Mouse (Mus musculus) MEL (cell line): ENCODE measurements around the gene Dchs2. TPM values are rescaled to one million over a fixed set of nuclear protein-coding genes. Genes with fewer than 3 reads are reported as not detected.
"Not testable (repeated sequence)": the region's sequence is repeated elsewhere in the genome, so short reads cannot be mapped to it uniquely, and the experiment has no call there.

Source experiments
- DNase-seq: peaks from one replicate; pipeline ENCODE4 v3.0.0; 2011; ENCODE audit warnings: low read depth, low spot score
- H3K27ac ChIP-seq: 2 replicates; pipeline ENCODE4 v1.5.1; 2012; ENCODE audit warnings: low read depth, mild to moderate bottlenecking, control low read depth, low read length, moderate library complexity; ENCODE audit not compliant: control insufficient read depth
- H3K27me3 ChIP-seq, 2 experiments: fragments of 150-350 bp in 1 of 2; sonication (generic) in 1 of 2; 2 replicates each; pipeline ENCODE4 v1.6.1; 2012; ENCODE audit warnings: low read length in 2 of 2, mild to moderate bottlenecking in 2 of 2, improper control_type of control experiment in 1 of 2, moderate library complexity in 1 of 2; ENCODE audit not compliant: insufficient read depth in 2 of 2, control insufficient read depth in 1 of 2
- H3K36me3 ChIP-seq, 2 experiments: 2 replicates each; pipeline ENCODE4 v1.6.1; 2012 to 2014; ENCODE audit warnings: low read length in 2 of 2, improper control_type of control experiment in 1 of 2, inconsistent platforms in 1 of 2, mild to moderate bottlenecking in 1 of 2; ENCODE audit not compliant: insufficient read depth in 2 of 2, control insufficient read depth in 1 of 2
- H3K4me1 ChIP-seq, 2 experiments: fragments of 150-350 bp in 1 of 2; sonication (generic) in 1 of 2; 2 replicates each; pipeline ENCODE4 v1.6.1; 2012; ENCODE audit warnings: low read length in 2 of 2, improper control_type of control experiment in 1 of 2, mild to moderate bottlenecking in 1 of 2; ENCODE audit not compliant: insufficient read depth in 2 of 2, control insufficient read depth in 1 of 2
- H3K4me3 ChIP-seq, 2 experiments: fragments of 150-350 bp in 1 of 2; sonication (generic) in 1 of 2; 2 replicates each; pipeline ENCODE4 v1.5.1; 2012; ENCODE audit warnings: low read depth in 2 of 2, low read length in 2 of 2, mild to moderate bottlenecking in 2 of 2, moderate library complexity in 2 of 2, control low read depth in 1 of 2, improper control_type of control experiment in 1 of 2; ENCODE audit not compliant: control insufficient read depth in 1 of 2, insufficient read depth in 1 of 2
- H3K79me2 ChIP-seq: 2 replicates; pipeline ENCODE4 v1.6.1; 2012; ENCODE audit warnings: mild to moderate bottlenecking, low read length, moderate library complexity; ENCODE audit not compliant: control insufficient read depth, poor library complexity, insufficient read depth
- H3K9ac ChIP-seq: 2 replicates; pipeline ENCODE4 v1.6.1; 2012; ENCODE audit warnings: low read depth, mild to moderate bottlenecking, control low read depth, low read length, moderate library complexity; ENCODE audit not compliant: control insufficient read depth, poor library complexity, severe bottlenecking
- H3K9me3 ChIP-seq: fragments of 150-350 bp; sonication (generic); replicated peaks from 2 replicates; pipeline ENCODE4 v1.6.1; 2012; ENCODE audit warnings: mild to moderate bottlenecking, low read length, improper control_type of control experiment, moderate library complexity; ENCODE audit not compliant: insufficient read depth
- CHD2 ChIP-seq: IDR thresholded peaks from 2 replicates; pipeline ENCODE4 v1.6.1; 2011; ENCODE audit warnings: low read length, improper control_type of control experiment
- ELF1 ChIP-seq: IDR thresholded peaks from 2 replicates; pipeline ENCODE4 v1.6.1; 2014; ENCODE audit warnings: low read depth, mild to moderate bottlenecking, inconsistent platforms, low read length, improper control_type of control experiment, moderate library complexity
- EP300 ChIP-seq, 2 experiments: IDR thresholded peaks; 2 replicates each; pipeline ENCODE4 v1.6.1; 2011; ENCODE audit warnings: improper control_type of control experiment in 2 of 2, low read length in 2 of 2, low read depth in 1 of 2, mild to moderate bottlenecking in 1 of 2
- ETS1 ChIP-seq: IDR thresholded peaks from 2 replicates; pipeline ENCODE4 v1.6.1; 2012; ENCODE audit warnings: low read depth, mild to moderate bottlenecking, inconsistent platforms, low read length, improper control_type of control experiment, moderate library complexity
- GABPA ChIP-seq: IDR thresholded peaks from 2 replicates; pipeline ENCODE4 v1.6.1; 2012; ENCODE audit warnings: low read depth, mild to moderate bottlenecking, inconsistent platforms, low read length, improper control_type of control experiment, moderate library complexity
- GATA1 ChIP-seq: IDR thresholded peaks from 2 replicates; pipeline ENCODE4 v1.6.1; 2011; ENCODE audit warnings: low read depth, low read length, improper control_type of control experiment
- MAFK ChIP-seq: IDR thresholded peaks from 2 replicates; pipeline ENCODE4 v1.6.1; 2011; ENCODE audit warnings: low read depth, mild to moderate bottlenecking, low read length, improper control_type of control experiment, borderline replicate concordance
- MAX ChIP-seq: IDR thresholded peaks from 2 replicates; pipeline ENCODE4 v1.6.1; 2011; ENCODE audit warnings: low read length, improper control_type of control experiment
- MAZ ChIP-seq: IDR thresholded peaks from 2 replicates; pipeline ENCODE4 v1.6.1; 2012; ENCODE audit warnings: low read depth, mild to moderate bottlenecking, inconsistent platforms, low read length, improper control_type of control experiment
- MEF2A ChIP-seq: IDR thresholded peaks from 2 replicates; pipeline ENCODE4 v1.6.1; 2014; ENCODE audit warnings: low read depth, mild to moderate bottlenecking, inconsistent platforms, low read length, improper control_type of control experiment; ENCODE audit not compliant: poor library complexity, insufficient replicate concordance, severe bottlenecking; ENCODE audit errors: extremely low read depth
- MXI1 ChIP-seq: IDR thresholded peaks from 2 replicates; pipeline ENCODE4 v1.6.1; 2011; ENCODE audit warnings: mild to moderate bottlenecking, low read depth, low read length, improper control_type of control experiment
- NELFE ChIP-seq: IDR thresholded peaks from 2 replicates; pipeline ENCODE4 v1.6.1; 2011; ENCODE audit warnings: low read depth, low read length, improper control_type of control experiment
- POLR2AphosphoS2 ChIP-seq: IDR thresholded peaks from 2 replicates; pipeline ENCODE4 v1.6.1; 2011; ENCODE audit warnings: low read length, improper control_type of control experiment
- POLR2AphosphoS5 ChIP-seq: IDR thresholded peaks from 2 replicates; pipeline ENCODE4 v1.6.1; 2012; ENCODE audit warnings: low read depth, borderline replicate concordance, mild to moderate bottlenecking, inconsistent platforms, low read length, moderate library complexity, mixed read lengths
- RAD21 ChIP-seq: IDR thresholded peaks from 2 replicates; pipeline ENCODE4 v1.6.1; 2011; ENCODE audit warnings: mild to moderate bottlenecking, low read depth, low read length, improper control_type of control experiment
- SIN3A ChIP-seq: IDR thresholded peaks from 2 replicates; pipeline ENCODE4 v1.6.1; 2012; ENCODE audit warnings: low read length, improper control_type of control experiment, inconsistent platforms
- TAL1 ChIP-seq: IDR thresholded peaks from 2 replicates; pipeline ENCODE4 v1.6.1; 2012; ENCODE audit warnings: mild to moderate bottlenecking, inconsistent platforms, low read length, moderate library complexity, mixed read lengths
- USF1 ChIP-seq: IDR thresholded peaks from 2 replicates; pipeline ENCODE4 v1.6.1; 2014; ENCODE audit warnings: low read depth, mild to moderate bottlenecking, inconsistent platforms, low read length, improper control_type of control experiment, moderate library complexity
- USF2 ChIP-seq, 2 experiments: IDR thresholded peaks; 2 replicates each; pipeline ENCODE4 v1.6.1; 2011 to 2012; ENCODE audit warnings: improper control_type of control experiment in 2 of 2, low read length in 2 of 2, borderline replicate concordance in 1 of 2, inconsistent platforms in 1 of 2, low read depth in 1 of 2, mild to moderate bottlenecking in 1 of 2; ENCODE audit not compliant: insufficient read depth in 1 of 2
- polyA plus RNA-seq, 2 experiments: library from polyadenylated mRNA; stranded (reverse) in 1 of 2; unstranded in 1 of 2; fragments of >175 nt in 1 of 2; fragments of >200 nt in 1 of 2; gene quantifications; 2 replicates each; pipeline versions ENCODE4 v1.2.1 to v1.2.4; 2012; ENCODE audit warnings: low replicate concordance in 2 of 2, low read depth in 1 of 2; ENCODE audit not compliant: insufficient read length in 2 of 2, insufficient read depth in 1 of 2, missing spikeins in 1 of 2
- total RNA-seq: library from RNA; depleted of rRNA; stranded (reverse); fragments of 300-350 nt; gene quantifications from 2 replicates; pipeline ENCODE4 v1.2.3, GENCODE M21; 2012

The Dchs2 gene
- total and polyA plus RNA-seq, 3 experiments = not detected

DNA sequence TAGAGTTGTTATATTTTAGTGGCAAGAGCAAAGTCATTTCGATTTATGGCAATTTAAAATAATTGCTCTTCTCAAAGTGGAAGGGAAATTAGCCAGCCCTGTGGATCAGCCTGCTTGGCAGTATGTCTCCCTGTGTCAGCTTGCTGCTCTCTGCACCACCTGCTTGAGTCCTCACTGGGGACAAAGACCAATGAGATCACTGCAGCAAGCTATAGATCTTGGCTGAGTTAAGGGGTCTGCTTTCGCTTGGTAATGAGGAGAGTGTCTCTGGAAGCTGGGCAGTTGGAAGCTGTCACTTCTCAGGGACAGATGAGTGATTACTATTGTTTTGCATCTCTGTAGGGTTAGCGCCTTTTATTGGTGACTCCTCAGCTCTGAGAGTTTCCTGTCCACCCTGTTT lies 14.9 kb upstream of the Dchs2 start:
- Histone ChIP-seq H3K36me3 (no peaks in the 10 kb centered on the region), H3K4me1 (no peaks in the 10 kb centered on the region), H3K79me2 (no peaks in the 10 kb centered on the region), H3K9ac (no peak overlapping the region), H3K9me3 (no peaks in the 10 kb centered on the region), H3K4me3 (no peak overlapping the region), H3K27ac (no peak overlapping the region), H3K27me3 (no peaks in the 10 kb centered on the region)
- DNase-seq = no peak
- TF ChIP-seq ETS1 (no peak), GATA1 (no peak), RAD21 (no peak), MAZ (no peak)

DNA sequence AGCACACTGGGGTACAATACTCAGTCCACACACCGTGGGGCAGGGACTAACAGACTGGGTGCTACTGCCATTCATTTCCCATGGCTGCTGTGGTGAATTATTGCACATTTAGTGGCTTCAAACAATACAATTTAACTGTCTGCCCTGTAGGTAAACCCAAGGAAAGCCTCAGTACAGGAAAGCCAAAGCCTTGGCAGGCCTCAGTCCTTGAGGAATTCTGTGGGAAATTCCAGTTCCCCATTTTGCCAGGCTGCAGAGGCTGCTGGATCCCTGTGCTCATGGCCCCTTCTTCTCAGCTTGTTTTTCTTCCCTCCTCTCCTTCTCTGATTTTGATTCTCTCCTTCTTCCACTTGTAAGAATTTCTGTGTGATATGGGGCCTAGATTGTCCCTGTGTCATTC lies 12.8 kb upstream of the Dchs2 start:
- Histone ChIP-seq H3K4me1 (no peaks in the 10 kb centered on the region), H3K79me2 (no peaks in the 10 kb centered on the region), H3K27ac (no peak overlapping the region), H3K9me3 (no peaks in the 10 kb centered on the region), H3K9ac (no peak overlapping the region), H3K36me3 (no peaks in the 10 kb centered on the region), H3K27me3 (no peaks in the 10 kb centered on the region), H3K4me3 (no peak overlapping the region)
- TF ChIP-seq EP300 (IDR thresholded peaks at IDR 0.05; ENCODE audit: low read depth in 1 of 2, low read length in 2 of 2) (no peak), USF2 (IDR thresholded peaks at IDR 0.05; ENCODE audit: borderline replicate concordance in 1 of 2, insufficient read depth in 1 of 2, low read depth in 1 of 2, low read length in 2 of 2) (no peak), NELFE (no peak), USF1 (no peak)
- no peak for DNase-seq

- Histone ChIP-seq H3K27me3 (no peaks in the 10 kb centered on the region), H3K9ac (no peak overlapping the region), H3K4me3 (no peak overlapping the region), H3K4me1 (no peaks in the 10 kb centered on the region), H3K36me3 (no peaks in the 10 kb centered on the region), H3K9me3 (no peaks in the 10 kb centered on the region), H3K79me2 (no peaks in the 10 kb centered on the region), H3K27ac (no peak overlapping the region)
- no peak for DNase-seq
- TF ChIP-seq CHD2 (no peak), POLR2AphosphoS5 (no peak), SIN3A (no peak), EP300 (IDR thresholded peaks at IDR 0.05; ENCODE audit: low read depth in 1 of 2, low read length in 2 of 2) (no peak), GABPA (no peak), MAX (no peak), MAFK (no peak), ELF1 (no peak), MEF2A (no peak), MXI1 (no peak), POLR2AphosphoS2 (no peak), TAL1 (no peak)
These were observed 10.2 kb upstream of the Dchs2 start for GRCm38 (mm10) chr3:83117592-83117991.

GRCm38 (mm10) chr3:83123945-83124344 lies 3.8 kb upstream of the Dchs2 start:
- H3K27me3 ChIP-seq = not testable (repeated sequence)

More at GRCm38 (mm10) chr3:83123945-83124344, 3.8 kb upstream of the Dchs2 start:
- H3K9ac ChIP-seq, H3K4me3 ChIP-seq, H3K36me3 ChIP-seq, H3K79me2 ChIP-seq, H3K9me3 ChIP-seq, H3K4me1 ChIP-seq, DNase-seq, H3K27ac ChIP-seq: not testable (repeated sequence)
